In the genomic region with DNA sequence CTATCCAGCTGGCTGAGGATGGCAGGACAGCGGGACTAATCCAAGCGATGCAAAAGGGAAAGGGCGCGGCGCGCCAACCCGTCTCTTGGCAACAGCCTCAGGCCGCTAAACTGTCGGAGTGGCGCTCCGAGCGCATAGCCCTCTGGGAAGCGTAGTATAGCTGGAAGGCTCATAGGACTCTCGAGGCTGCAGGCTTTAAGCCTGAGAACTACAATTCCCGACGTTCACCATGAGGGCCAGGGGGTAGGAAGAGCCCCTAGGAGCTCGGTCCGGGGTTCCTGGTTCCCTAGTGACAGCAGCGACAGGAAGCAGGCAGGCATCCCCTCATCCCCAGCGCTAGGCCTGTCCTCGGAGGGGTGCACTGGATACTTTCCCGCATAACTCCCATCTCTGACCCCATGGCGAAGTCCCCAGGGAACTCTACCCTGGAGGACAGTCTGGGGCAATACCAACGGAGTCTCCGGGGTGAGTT, we compare ENCODE assay signal across 8 mouse cellular contexts. TPM values are rescaled to one million over a fixed set of nuclear protein-coding genes. Genes with fewer than 3 reads are reported as not detected.
DNase-seq lines count a peak whose midpoint lies in the region; ATAC-seq lines count a peak whose summit lies in the region.

A gene (plus strand): TSS at position 70 of the 472 bp plus-strand sequence.

- peak within 1 kb of the TSS; percentile 94 for H3K9ac ChIP-seq in heart, embryonic 16.5 days (ENCODE audit: low read length)
- H3K9ac ChIP-seq in liver, embryonic 15.5 days: peak within 1 kb of the TSS; percentile 92
- H3K9ac ChIP-seq in neural tube, embryonic 12.5 days: peak within 1 kb of the TSS; percentile 97

- peak within 1 kb of the TSS; percentile 98 for H3K27ac ChIP-seq in forebrain, embryonic 10.5 days
- peak within 1 kb of the TSS; percentile 99 for H3K27ac ChIP-seq in heart, embryonic 16.5 days (ENCODE audit: low read length)
- peak within 1 kb of the TSS; percentile 98 for H3K27ac ChIP-seq in liver, embryonic 15.5 days (replicated peaks)
- peak within 1 kb of the TSS; percentile 100 for H3K27ac ChIP-seq in neural tube, embryonic 12.5 days

- peak; percentile 94 for ATAC-seq in heart, embryonic 16.5 days (replicated peaks; ENCODE audit: extremely low read depth, insufficient read depth, low FRiP score)
- peak; percentile 92 for ATAC-seq in liver, embryonic 15.5 days (ENCODE audit: insufficient read depth)
- peak; percentile 95 for ATAC-seq in neural tube, embryonic 12.5 days (ENCODE audit: low FRiP score, low read depth)

- H3K9me3 ChIP-seq in forebrain, embryonic 10.5 days: no peaks in the 10 kb centered on the region
- H3K9me3 ChIP-seq in heart, embryonic 16.5 days (replicated peaks; ENCODE audit: control insufficient read depth, low read length): no peaks in the 10 kb centered on the region
- H3K9me3 ChIP-seq in liver, embryonic 15.5 days (replicated peaks): no peaks in the 10 kb centered on the region
- no peaks in the 10 kb centered on the region for H3K9me3 ChIP-seq in neural tube, embryonic 12.5 days

- peak within 1 kb of the TSS; percentile 93 for H3K4me3 ChIP-seq in forebrain, embryonic 10.5 days
- peak within 1 kb of the TSS; percentile 97 for H3K4me3 ChIP-seq in heart, embryonic 16.5 days (ENCODE audit: low read length)
- H3K4me3 ChIP-seq in liver, embryonic 15.5 days (replicated peaks): peak within 1 kb of the TSS; percentile 84
- peak within 1 kb of the TSS; percentile 92 for H3K4me3 ChIP-seq in neural tube, embryonic 12.5 days

- no peaks in the 10 kb centered on the region for H3K27me3 ChIP-seq in forebrain, embryonic 10.5 days (ENCODE audit: poor library complexity, severe bottlenecking)
- H3K27me3 ChIP-seq in heart, embryonic 16.5 days (ENCODE audit: control insufficient read depth, insufficient read depth, low read length): no peaks in the 10 kb centered on the region
- H3K27me3 ChIP-seq in liver, embryonic 15.5 days: no peaks in the 10 kb centered on the region
- no peaks in the 10 kb centered on the region for H3K27me3 ChIP-seq in neural tube, embryonic 12.5 days (replicated peaks)

- WGBS in forebrain, embryonic 10.5 days: under 1% methylated on average over 25 of the region's 25 CpGs
- 0% methylated on average over 25 of the region's 25 CpGs for WGBS in heart, embryonic 16.5 days
- WGBS in liver, embryonic 15.5 days (ENCODE audit: insufficient replicate concordance): under 1% methylated on average over 25 of the region's 25 CpGs
- WGBS in neural tube, embryonic 12.5 days: 1% methylated on average over 25 of the region's 25 CpGs

- H3K4me2 ChIP-seq in heart, embryonic 16.5 days (ENCODE audit: low read depth, low read length): peak within 1 kb of the TSS; percentile 81
- peak within 1 kb of the TSS; percentile 76 for H3K4me2 ChIP-seq in liver, embryonic 15.5 days
- H3K4me2 ChIP-seq in neural tube, embryonic 12.5 days (replicated peaks): peak within 1 kb of the TSS; percentile 72

- DNase-seq in CD8-positive naive resting alpha-beta T cell, adult 2 months (ENCODE audit: low read depth in 2 of 2, low spot score in 2 of 2): peak; percentile 85 to 87
- peak; percentile 90 for DNase-seq in c-Kit-positive CD71-negative TER-119-negative erythroid progenitor cells, embryonic 14.5 days (ENCODE audit: low read depth)
- peak; percentile 91 for DNase-seq in forebrain, embryonic 10.5 days (ENCODE audit: extremely low spot score, low spot score)
- peak; percentile 94 to 97 for DNase-seq in kidney, postnatal 36 days
- DNase-seq in telencephalon, adult 2 months (ENCODE audit: low read depth, low spot score): peak; percentile 99

- peaks cover 37% of the 10 kb centered on the region for H3K4me1 ChIP-seq in forebrain, embryonic 10.5 days
- H3K4me1 ChIP-seq in heart, embryonic 16.5 days (ENCODE audit: control insufficient read depth, insufficient read depth, low read length): peaks cover 20% of the 10 kb centered on the region
- H3K4me1 ChIP-seq in liver, embryonic 15.5 days (replicated peaks): peaks cover 42% of the 10 kb centered on the region
- peaks cover 5% of the 10 kb centered on the region; the same call in 1 of the 2 replicates for H3K4me1 ChIP-seq in neural tube, embryonic 12.5 days

- no peaks in the 10 kb centered on the region for H3K36me3 ChIP-seq in forebrain, embryonic 10.5 days (replicated peaks)
- H3K36me3 ChIP-seq in heart, embryonic 16.5 days (ENCODE audit: control insufficient read depth, insufficient read depth): no peaks in the 10 kb centered on the region
- H3K36me3 ChIP-seq in liver, embryonic 15.5 days (replicated peaks): no peaks in the 10 kb centered on the region
- H3K36me3 ChIP-seq in neural tube, embryonic 12.5 days: no peaks in the 10 kb centered on the region

RNA-seq across cellular contexts. Expression of the gene that starts here (rescaled TPM):
- polyA plus RNA-seq in forebrain, embryonic 10.5 days (2016; fragmentation: Nextera tagmentation; extraction: Ambion mirVana): 17.2 and 18.1 TPM in 2 replicates
- polyA plus RNA-seq in heart, embryonic 16.5 days (2015; fragmentation: Nextera tagmentation; extraction: Ambion mirVana): 11.1 and 11.5 TPM in 2 replicates
- 4.4 and 5.0 TPM in 2 replicates for polyA plus RNA-seq in liver, embryonic 15.5 days (2015; fragmentation: Nextera tagmentation; extraction: Ambion mirVana)
- 19.4 and 22.0 TPM in 2 replicates for polyA plus RNA-seq in neural tube, embryonic 12.5 days (2016; fragmentation: Nextera tagmentation; extraction: Ambion mirVana)

Comparison
In these comparisons a context has a peak if more than half of its experiments do, and no peak if none do; other contexts are left out.
1. Peak in every context shown above with its lines: DNase-seq, ATAC-seq, H3K4me3 ChIP-seq and H3K27ac ChIP-seq.